Mouse (Mus musculus): ENCODE measurements around the gene Msi2. TPM values are rescaled to one million over a fixed set of nuclear protein-coding genes. Genes with fewer than 3 reads are reported as not detected.

Msi2 gene
- total RNA-seq, 2 experiments from 2014 or later: 116 to 123 TPM

DNA sequence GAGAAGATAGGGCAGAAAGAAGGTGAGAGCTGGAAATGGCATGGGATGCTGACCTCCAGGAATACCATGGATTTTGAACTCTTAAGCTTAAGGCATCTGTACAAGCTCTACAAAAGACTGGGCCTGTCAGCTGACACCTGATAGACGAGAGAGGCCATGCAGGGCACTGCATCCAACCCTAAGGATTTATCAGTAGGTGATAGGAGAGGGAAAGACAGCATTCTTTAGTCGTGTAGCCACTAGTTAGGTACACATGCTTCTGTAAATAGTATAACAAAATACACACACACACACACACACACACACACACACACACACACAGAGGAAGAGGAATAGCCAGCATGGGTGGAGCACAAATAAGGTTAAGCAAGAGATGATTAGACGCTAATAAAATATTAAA is 269.7 kb downstream of the Msi2 start:
- intact Hi-C loops (cut with DNase I): no loop called here
- DNase-seq (ENCODE audit: low spot score in 2 of 2): no peak

DNA sequence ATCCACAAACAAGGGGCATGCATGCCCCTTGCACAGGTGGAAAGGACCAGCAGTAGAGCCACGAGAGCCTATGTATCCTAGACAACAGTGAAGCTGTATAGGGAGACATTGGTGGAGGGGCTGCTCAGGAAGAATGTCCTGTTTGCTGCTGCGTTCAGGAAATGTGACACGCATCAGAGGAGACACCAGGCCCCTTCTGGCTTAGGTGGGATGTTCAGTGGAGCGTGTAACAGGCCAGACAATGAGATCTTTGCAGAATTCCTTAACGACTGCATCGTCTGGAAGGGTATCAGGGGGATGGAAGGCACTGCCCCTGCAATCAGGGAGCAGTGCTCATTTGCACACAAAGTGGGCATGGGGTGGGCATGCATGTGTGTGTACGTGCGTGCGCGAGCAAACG is 271.0 kb downstream of the Msi2 start:
- no peak for DNase-seq (ENCODE audit: low spot score in 2 of 2)
- intact Hi-C loops (cut with DNase I): no loop called here

DNA sequence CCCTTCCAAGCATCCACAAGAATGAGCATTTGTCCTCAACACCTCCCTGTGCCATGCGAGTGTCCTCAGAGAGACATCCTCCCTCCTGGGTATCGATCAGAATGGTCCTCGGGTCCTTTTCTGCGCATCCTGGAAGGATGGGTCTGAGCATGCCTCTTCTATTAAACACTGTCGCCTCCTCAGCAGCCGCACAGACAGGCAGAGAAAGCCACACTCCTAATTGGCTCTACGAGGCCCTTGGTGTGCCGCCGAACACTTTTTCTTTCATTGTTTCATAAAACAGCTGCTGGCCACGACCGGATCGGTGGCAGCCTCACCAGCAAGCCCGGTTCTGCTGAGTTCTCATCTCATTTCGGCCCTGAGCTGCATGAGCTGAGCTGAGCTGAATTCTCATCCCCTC is 274.4 kb downstream of the Msi2 start:
- no peak for DNase-seq (ENCODE audit: low spot score in 2 of 2)
- intact Hi-C loops (cut with DNase I): no loop called here

DNA sequence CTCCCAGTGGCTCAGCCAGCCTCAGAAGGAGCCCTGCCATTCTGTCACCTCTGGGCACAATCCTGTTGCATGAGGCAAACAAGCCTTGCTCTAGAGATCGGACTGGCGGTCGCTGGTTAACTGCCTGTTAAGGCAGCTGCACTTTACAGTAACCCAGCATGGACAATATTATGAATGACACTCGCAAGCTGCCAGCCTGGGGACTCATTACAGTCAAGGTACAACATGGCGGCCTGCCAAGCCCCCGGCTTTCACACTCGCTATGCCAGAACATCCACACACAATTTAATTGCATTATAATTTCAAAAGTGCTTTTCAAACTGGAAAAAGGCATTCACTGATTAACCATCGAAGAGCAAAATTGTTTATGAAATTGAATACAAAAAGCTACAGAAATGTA is 275.0 kb downstream of the Msi2 start:
- intact Hi-C loops (cut with DNase I): no loop called here
- DNase-seq (ENCODE audit: low spot score in 2 of 2): no peak

DNA sequence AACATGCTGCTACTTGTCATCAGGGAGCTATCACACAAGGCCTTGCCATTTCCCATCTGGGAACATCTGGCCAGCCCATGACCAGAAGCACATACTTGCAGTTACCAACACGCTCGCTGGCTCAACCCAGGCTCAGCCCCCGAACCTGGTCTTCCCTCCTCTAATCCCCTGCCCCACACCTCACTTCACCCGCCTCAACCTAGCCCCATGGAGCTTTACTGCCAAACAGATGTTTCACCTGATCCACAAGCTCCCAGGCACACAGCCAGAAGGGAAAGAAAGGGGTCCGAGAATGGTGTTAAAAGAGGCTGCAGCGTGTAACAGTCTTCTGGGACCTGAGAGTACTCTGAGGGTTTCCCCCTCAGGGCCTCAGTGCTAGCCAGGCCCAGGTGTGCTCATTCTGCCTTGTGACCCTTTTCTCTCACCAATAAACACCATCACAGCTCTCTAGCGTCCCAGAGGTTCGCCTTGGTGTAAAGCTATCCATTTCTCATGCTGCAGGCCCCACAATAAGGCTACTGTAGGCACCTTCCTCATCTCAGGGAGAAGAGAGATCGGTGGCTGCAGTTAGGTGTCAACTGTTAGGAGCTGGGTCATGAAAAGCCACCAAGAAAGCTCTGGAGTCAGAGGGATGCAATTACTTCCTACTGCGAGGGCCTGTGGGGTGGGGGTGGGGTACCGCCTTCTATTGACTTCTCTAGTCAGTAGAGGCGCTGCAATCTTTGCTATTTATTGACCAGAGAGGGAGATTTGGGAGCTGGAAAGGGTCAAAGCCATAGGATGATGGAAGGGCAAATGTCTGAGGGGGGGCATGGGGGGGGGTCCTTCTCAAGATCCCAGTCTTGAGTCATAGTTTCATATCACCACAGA is 276.2 kb downstream of the Msi2 start:
- intact Hi-C loops (cut with DNase I): no loop called here

DNA sequence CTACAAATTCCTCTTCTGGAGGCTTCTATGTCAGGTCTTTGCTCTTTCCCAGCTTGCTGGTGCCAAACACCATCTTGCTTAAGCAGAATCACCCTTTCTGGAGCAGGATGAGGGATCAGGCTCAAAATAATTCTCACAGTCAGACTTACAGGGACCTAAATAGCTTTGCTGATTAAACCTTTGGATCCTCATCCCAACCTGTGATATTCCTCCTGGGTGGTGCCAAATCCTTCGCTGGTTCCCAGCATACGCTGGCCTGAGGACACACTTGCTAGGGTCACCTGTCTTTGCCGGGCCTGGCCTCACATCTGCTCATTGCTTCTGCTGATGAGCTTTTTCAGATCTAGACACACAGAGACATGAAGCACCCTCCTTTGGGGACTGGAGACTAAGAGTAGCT is 279.7 kb downstream of the Msi2 start:
- no peak for DNase-seq (ENCODE audit: low spot score in 2 of 2)
- intact Hi-C loops (cut with DNase I): no loop called here

More for the DNA sequence above, 276.2 kb downstream of the Msi2 start:
- DNase-seq (ENCODE audit: low spot score in 2 of 2): no peak

DNA sequence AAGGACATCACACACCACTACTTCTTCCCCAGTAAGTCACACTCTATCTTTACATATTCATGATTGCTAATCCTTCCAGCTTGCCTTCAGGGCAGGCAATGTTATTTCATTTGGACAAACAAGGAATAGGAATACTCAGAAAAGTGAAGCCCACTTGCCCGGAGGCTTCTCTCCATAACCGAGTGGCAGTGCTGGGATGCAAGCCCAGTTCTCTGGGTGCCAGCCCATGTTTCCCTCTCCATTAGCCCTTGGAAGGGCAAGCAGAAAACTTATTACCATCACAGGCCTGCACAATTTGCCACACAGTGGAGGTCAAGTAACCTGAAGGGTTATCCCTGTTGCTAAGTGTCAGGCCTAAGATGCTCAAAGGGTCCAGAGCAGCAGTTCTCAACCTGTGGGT is 281.7 kb downstream of the Msi2 start:
- no peak for DNase-seq (ENCODE audit: low spot score in 2 of 2)
- intact Hi-C loops (cut with DNase I): no loop called here

DNA sequence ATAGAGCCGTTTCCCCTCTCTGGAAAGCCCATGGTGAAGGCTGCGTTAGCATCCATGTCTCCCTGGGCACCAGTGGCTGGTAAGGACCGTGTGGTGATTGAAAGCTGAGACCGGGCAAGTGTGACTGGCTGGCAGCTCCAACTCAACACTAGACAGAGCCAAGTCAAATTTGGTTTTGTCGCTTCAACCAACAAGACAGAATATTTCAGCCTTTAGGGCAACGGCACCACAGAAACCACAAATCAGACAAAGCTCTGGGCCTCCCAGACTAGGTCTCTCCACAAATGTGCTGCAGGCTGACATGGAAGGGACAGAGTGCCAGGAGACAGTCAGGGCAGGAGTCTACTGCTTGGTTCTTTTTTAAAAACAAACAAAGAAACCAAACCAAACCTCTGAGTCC is 282.8 kb downstream of the Msi2 start:
- intact Hi-C loops (cut with DNase I): no loop called here
- DNase-seq (ENCODE audit: low spot score in 2 of 2): no peak

DNA sequence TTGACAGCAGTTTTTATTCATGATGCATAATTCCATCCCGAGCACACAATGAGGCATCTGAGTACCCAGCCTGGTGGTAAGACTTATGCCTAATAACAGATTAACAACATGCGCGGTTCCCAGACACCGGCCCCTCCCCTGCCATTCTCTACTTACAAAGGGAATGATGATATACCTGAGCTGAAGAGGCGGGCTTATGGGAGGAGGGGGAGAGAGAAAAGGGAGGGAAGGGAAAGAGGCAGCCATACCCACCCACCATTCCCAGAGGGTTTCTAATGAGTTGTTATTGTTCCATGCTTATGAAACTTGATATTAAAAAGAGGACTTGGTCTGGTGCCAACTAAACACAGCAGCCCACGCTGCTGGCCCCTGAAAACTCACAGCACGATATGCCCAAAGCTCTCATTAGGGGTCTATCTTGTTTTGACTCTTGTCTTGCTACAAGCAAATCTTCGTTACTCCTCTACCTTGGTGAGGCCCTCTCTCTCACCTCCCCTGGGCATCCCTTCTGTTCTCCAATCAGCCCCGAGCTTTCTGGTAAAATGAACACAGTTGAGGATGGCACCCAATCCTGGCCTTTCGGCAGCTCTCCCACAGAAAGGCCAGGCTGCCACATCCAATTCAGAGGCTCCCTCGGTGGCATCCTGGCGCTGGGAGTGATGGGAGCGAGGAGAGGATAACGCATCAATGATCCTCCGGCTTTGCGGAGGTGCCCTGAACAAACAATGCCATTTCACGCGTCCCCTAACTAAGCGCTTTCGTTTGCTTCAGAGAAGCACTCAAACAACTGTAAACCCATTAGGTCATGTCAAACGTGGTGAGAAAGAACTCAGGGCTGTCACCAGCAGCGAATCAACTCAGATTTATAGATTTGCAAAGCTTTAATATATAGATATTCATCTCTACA is 286.7 kb downstream of the Msi2 start:
- no peak for DNase-seq (ENCODE audit: low spot score in 2 of 2)
- intact Hi-C loops (cut with DNase I): no loop called here

DNA sequence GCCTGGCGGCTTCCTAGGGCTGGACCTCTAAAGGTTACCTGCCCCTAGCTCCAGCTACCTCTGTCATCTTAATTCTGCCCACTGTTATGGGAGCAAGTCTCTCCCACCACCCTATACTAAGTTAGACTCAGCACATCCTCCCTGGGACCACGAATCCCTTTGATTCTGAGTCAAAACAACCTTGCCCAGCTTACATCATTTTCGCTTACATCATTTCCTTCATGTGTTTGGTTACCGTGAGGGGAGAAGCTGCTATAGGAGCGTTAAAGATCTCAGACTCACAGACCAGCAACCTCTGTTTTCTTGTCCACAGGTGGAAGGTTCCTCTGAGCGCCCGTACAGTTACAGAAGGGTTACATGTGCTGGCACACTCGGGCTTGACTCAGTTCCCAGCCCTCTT is 288.0 kb downstream of the Msi2 start:
- no peak for DNase-seq (ENCODE audit: low spot score in 2 of 2)
- intact Hi-C loops (cut with DNase I): no loop called here

DNA sequence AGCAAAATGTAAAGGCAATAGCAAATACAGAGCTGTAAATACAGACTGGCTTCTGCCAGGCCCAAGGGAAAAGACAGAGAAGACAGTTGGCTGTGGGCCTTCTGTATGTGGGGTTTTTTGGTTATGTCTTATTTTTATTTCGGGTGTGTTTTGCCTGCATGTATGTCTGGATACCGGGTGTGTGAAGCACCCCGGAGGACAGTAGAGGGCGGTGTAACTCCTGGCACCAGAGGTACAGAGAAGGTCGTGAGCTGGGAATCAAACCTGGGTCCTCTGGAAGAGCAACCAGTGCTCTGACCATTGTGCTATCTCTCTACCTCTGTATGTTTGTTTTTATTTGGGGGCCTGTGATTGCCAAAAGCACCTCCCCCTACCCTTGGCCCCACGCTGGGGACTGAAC is 288.6 kb downstream of the Msi2 start:
- no peak for DNase-seq (ENCODE audit: low spot score in 2 of 2)
- intact Hi-C loops (cut with DNase I): no loop called here

DNA sequence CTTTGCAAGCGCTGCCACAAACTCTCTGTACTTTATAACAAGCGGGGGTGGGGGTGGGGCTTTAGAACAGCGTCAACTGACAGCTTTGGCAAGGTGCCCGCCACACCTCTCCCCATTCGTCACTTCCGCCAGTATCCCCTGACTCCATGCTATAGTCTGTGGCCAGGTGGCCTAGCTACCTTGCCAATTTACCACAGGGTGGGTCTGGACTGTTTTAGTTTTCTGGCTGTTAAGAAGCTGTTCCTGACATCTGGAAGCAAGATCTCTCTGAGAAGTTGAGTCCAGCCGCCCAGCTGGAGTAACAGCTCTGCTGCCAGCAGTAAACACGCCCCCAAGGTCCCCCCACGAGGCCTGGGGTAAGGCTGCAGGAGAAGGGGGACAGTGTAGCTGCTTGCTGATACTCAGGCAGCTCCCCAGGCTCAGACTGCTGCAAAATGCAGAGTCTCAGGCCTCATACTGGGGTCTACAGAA is 292.6 kb downstream of the Msi2 start:
- intact Hi-C loops (cut with DNase I): no loop called here
- DNase-seq (ENCODE audit: low spot score in 2 of 2): no peak

DNA sequence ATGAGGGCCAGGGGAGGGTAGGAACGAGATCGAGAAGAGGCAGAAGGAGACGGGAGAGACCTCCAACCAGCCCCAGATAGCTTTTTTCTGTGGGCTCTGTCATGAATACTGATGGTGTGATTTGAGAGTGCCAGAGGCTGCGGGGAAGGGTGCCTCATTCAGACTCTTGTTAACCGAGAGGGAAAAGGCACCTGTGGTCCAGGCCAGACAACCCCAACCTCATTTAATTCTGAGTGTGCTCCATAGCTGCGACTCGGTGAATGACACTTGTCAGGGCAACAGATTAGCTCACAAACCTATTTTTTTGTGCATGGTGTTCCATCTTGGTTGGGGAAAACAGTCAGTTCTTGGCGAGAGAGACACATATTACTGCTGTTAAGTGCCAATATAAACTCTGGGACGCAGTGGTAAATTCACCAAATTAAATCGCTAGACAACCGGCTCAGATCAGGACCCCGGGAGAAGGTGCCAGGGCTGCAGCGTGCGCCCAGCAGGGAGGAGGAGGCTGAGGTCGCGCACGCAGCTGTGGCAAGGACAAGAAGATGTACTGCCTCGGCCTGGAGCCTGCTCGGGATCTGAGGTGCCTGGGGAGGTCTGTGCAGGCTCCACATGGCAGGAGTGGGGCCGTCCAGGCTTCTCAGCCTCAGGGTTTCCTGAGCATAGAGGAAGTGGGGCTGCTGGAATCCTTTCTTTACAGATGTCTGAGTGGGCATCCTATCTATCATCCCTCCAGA is 294.1 kb downstream of the Msi2 start:
- no peak for DNase-seq (ENCODE audit: low spot score in 2 of 2)
- intact Hi-C loops (cut with DNase I): no loop called here

DNA sequence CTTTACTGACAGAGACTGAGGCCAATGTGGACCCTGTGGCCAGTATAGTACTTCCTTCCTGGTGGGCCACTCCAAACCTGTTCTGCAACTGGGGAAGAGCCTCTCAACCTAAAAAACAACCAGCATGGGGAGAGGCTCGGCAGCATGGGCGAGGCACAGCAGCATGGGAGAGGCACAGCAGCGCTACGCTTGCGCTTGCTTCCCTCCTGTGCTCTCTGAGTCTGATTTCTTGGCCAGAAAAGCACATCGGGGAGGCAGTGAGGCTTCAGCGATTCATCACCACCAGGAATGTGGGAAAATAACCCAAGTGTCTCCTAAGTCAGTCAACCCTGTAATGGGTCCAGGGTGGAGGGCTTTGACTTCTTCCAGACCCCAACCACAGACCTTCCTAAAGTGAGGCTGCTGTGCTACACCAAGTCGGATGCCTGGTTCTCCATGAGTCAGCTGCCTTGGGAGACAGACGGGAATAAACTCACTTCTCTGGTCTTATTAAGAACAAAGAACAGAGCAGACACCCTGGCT is 297.2 kb downstream of the Msi2 start:
- intact Hi-C loops (cut with DNase I): no loop called here
- DNase-seq (ENCODE audit: low spot score in 2 of 2): no peak

DNA sequence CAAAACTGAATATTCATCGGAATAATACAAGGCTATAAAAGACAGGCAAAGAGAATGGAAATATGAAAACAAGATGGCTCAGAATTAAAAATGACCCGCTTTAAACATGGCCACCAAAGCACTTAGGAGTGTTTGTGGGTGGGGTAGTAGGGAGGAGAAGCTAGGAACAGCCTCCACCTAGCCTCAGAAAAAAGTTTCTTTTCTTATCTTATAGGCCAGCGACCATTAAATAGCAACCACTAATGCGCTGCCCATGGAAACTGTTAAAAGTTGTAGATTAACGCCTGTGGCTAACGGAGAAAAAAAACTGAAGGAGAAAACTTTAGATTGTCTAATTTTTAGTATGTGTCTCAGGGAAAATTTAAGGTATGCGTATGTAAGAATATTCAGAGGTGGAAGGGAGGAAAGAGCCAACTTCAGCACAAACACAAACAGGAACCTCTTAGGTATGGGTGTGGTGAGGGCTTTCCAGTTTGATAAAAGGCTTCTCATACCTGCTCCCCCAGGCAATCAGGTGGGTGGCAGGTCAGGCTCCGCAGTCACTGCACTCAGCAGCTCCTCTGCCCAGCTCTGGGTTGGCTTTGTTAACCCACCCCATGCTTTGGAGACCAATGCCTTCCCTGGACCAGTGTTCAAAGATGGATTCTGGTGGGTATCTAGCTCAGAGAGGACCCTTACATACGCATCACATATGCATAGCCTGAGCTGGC is 298.5 kb downstream of the Msi2 start:
- no peak for DNase-seq (ENCODE audit: low spot score in 2 of 2)
- intact Hi-C loops (cut with DNase I): no loop called here

DNA sequence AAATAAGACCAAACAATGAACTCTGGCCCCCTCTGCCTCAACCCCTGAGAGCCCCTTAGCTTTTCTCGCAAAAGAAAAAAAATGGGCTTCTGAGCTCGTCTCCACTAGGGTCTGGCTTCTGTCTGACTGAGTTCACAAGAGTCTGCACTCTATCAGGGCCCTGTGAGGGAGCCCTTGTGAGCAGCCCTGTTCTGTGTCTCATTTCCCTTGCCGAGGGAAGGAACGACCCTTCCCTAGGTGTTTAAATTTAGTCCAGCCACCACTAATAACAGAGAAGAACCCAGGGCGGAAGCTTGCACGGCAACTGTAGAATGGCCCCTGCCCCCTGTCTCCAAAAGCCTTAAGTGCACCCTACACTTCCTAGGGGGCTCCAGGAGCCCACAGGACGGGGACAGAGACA is 299.2 kb downstream of the Msi2 start:
- intact Hi-C loops (cut with DNase I): no loop called here

DNA sequence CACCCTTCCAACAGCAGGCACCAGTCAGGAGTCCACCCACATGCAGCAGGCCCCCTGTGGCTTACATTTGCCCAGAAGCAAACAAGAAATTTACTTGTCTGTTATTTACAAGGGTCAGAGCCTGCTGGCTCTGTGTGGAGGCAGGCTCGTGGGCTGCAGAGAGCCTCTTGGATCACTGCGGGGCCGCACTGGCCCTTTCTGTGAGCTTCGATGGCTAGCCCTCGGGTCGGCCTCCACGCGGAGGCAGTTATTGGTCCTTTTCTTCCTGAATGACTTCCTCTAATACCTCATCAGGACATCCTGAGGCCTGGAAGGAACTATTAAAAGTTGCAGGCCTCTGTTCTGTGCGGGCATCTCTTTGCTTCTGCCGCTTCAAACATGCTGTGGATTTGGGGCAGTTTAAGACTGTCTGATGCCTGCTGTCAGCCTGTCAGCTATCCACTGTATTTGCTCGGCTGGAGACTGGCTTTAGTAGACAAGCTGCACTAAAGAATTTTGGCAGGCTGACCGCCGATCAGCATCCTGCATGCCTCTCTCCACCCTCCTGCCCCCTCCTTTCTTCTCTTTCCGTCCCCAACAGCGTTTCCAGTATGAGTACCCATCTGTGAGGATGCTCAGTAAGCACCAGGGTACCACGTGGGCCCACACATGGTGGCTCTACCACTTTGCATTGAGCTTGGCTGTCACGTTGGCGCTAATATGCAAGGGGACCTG is 304.0 kb downstream of the Msi2 start:
- intact Hi-C loops (cut with DNase I): loop anchor here (5.0 kb wide), 1 partner anchor 162 kb away; no protein-coding TSS in a partner anchor
- no peak for DNase-seq (ENCODE audit: low spot score in 2 of 2)

More for the DNA sequence above, 299.2 kb downstream of the Msi2 start:
- DNase-seq (ENCODE audit: low spot score in 2 of 2): no peak

DNA sequence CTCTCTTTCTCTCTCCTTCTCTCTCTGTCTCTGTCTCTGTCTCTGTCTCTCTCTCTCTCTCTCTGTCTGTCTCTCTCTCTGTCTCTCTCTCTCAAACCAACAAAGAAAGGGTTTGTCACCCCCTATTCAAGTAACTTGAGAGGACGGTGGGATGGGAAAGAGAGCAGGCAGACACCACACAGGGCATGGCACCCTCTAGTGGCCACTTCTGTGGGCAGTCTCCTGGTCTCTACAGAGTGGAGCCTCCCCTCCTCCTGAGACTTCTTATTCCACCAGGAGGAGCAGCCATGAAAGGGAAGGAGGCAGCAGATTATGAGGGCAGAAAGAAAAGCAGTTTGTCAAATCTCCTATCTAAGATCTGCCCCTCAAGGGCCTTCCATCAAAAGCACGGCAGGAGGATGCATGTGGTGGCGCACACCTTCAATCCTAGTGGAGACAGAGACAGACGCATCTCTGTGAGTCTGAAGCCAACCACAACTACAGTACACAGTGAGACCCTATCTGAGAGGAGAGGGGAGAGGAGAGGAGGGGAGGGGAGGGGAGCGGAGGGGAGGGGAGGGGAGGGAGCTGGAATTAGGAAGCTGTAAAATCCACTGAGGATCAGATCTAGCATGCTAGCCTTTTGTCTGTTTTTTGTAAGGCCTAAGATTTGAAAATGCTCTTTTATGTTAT is 305.8 kb downstream of the Msi2 start:
- DNase-seq (ENCODE audit: low spot score in 2 of 2): peak; percentile 55 to 66

More for the DNA sequence above, 305.8 kb downstream of the Msi2 start:
- intact Hi-C loops (cut with DNase I): loop anchor here (5.0 kb wide), 1 partner anchor 160 kb away; no protein-coding TSS in a partner anchor
